Mouse (Mus musculus) neutrophil, adult 65 days (primary cell): ENCODE measurements around the gene Ube3a. TPM values are rescaled to one million over a fixed set of nuclear protein-coding genes. Genes with fewer than 3 reads are reported as not detected.

Experiments
- total RNA-seq: library from RNA; stranded (reverse); gene quantifications from 2 replicates; pipeline ENCODE4 v1.2.4, GENCODE M21; 2023

Gene Ube3a
- total RNA-seq: 70.7 and 95.7 TPM in 2 replicates

GRCm38 (mm10) chr7:59228045-59228865 lies at the start of gene Ube3a:
TSS of gene Ube3a (plus strand) at chr7:59228750.

